Mouse (Mus musculus) urinary bladder, postnatal 4 days (tissue): Measurements from ENCODE around the gene Fmod.

ENCODE experiments used
- DNase-seq, 2 experiments: peaks; one replicate each; pipeline ENCODE4 v3.0.0; 2021 to 2022; ENCODE audit warnings: low spot score in 2 of 2

Fmod gene

GRCm38 (mm10) chr1:134076789-134077188, 39.7 kb downstream of the Fmod start:
- no peak for DNase-seq

- no peak for DNase-seq
Measured at GRCm38 (mm10) chr1:134077389-134078060, 40.5 kb downstream of the Fmod start.

GRCm38 (mm10) chr1:134078061-134078795, 41.2 kb downstream of the Fmod start:
- DNase-seq, result no peak

GRCm38 (mm10) chr1:134078802-134079476, 41.9 kb downstream of the Fmod start, which contains the start of gene Btg2:
Btg2 (minus strand) TSS chr1:134079120.
- peak; percentile 97 to 98 for DNase-seq

GRCm38 (mm10) chr1:134079477-134080163, 42.6 kb downstream of the Fmod start:
- no peak for DNase-seq

- DNase-seq, result no peak
Measured at GRCm38 (mm10) chr1:134080406-134080805, 43.4 kb downstream of the Fmod start.

- DNase-seq, result no peak
Measured at GRCm38 (mm10) chr1:134080881-134081450, 43.9 kb downstream of the Fmod start.

- DNase-seq, result no peak
Measured at GRCm38 (mm10) chr1:134082987-134083516, 46.0 kb downstream of the Fmod start.

- DNase-seq, result no peak
Measured at GRCm38 (mm10) chr1:134083676-134084075, 46.6 kb downstream of the Fmod start.

GRCm38 (mm10) chr1:134084128-134084527, 47.1 kb downstream of the Fmod start:
- DNase-seq, result no peak

- DNase-seq, result no peak
Measured at GRCm38 (mm10) chr1:134086017-134086416, 49.0 kb downstream of the Fmod start.

GRCm38 (mm10) chr1:134086811-134087398, 49.9 kb downstream of the Fmod start:
- no peak for DNase-seq

- DNase-seq, result no peak
Measured at GRCm38 (mm10) chr1:134089074-134089473, 52.0 kb downstream of the Fmod start.

GRCm38 (mm10) chr1:134091851-134092250, 54.8 kb downstream of the Fmod start:
- DNase-seq, result no peak

GRCm38 (mm10) chr1:134092368-134092767, 55.3 kb downstream of the Fmod start:
- no peak for DNase-seq

GRCm38 (mm10) chr1:134092852-134093770, 56.1 kb downstream of the Fmod start:
- peak; percentile 91 to 93 for DNase-seq

- no peak for DNase-seq
Measured at GRCm38 (mm10) chr1:134093771-134094526, 56.9 kb downstream of the Fmod start.

- DNase-seq, result no peak
Measured at GRCm38 (mm10) chr1:134095033-134095612, 58.1 kb downstream of the Fmod start.

GRCm38 (mm10) chr1:134095721-134096120, 58.7 kb downstream of the Fmod start:
- DNase-seq, result no peak
